ENCODE assay signal across 20 mouse cellular contexts in genomic region chr10:23806201-23806600, GRCm38 (mm10). TPM values are rescaled to one million over a fixed set of nuclear protein-coding genes. Genes with fewer than 3 reads are reported as not detected.
"Had no signal": no experiment of that assay in that cellular context is flagged by ENCODE, and none has a peak within 500 bp of the region (broad histone marks: within the 10 kb centered on the region; RNA-seq: fewer than 3 reads in every experiment).

No protein-coding gene starts in this region.

- H3K4me2 ChIP-seq: limb, embryonic 12.5 days; limb, embryonic 15.5 days; liver, embryonic 11.5 days; lung, embryonic 14.5 days; neural tube, embryonic 13.5 days had no signal

- H3K9ac ChIP-seq: limb, embryonic 12.5 days; limb, embryonic 15.5 days; liver, embryonic 14.5 days; liver, postnatal 0 days; lung, embryonic 14.5 days; neural tube, embryonic 13.5 days had no signal

- H3K9me3 ChIP-seq: limb, embryonic 12.5 days; limb, embryonic 15.5 days; megakaryocyte, embryonic 14.5 days; midbrain, embryonic 10.5 days; neural tube, embryonic 13.5 days had no signal

- ATAC-seq: liver, postnatal 0 days; lung, postnatal 0 days had no signal

- H3K4me3 ChIP-seq: limb, embryonic 12.5 days; limb, embryonic 15.5 days; megakaryocyte, embryonic 14.5 days; midbrain, embryonic 10.5 days; myocyte; neural tube, embryonic 13.5 days had no signal

- H3K27me3 ChIP-seq: limb, embryonic 12.5 days; limb, embryonic 15.5 days; megakaryocyte, embryonic 14.5 days; neural tube, embryonic 13.5 days had no signal

- H3K27ac ChIP-seq: limb, embryonic 12.5 days; limb, embryonic 15.5 days; liver, embryonic 14.5 days; midbrain, embryonic 10.5 days; neural tube, embryonic 13.5 days had no signal

- H3K4me1 ChIP-seq: limb, embryonic 12.5 days; limb, embryonic 15.5 days; neural tube, embryonic 13.5 days had no signal

- DNase-seq: kidney, adult 18-20 months; kidney, adult 9 months; kidney, postnatal 4 days; left cerebral cortex, postnatal 4 days; liver, postnatal 0 days; lung, embryonic 14.5 days; lung, postnatal 36 days; retina, postnatal 1 day; right cerebral cortex, postnatal 25 days; thymus, adult 18-20 months; thymus, postnatal 36 days had no signal

RNA-seq across cellular contexts. Expression of gene Vnn3, which starts 45.1 kb away (rescaled TPM):
- polyA plus RNA-seq: limb, embryonic 12.5 days; limb, embryonic 15.5 days; liver, embryonic 11.5 days; lung, embryonic 14.5 days; midbrain, embryonic 10.5 days; myocyte; neural tube, embryonic 13.5 days had no signal
